Mouse (Mus musculus) thymus, postnatal 36 days (tissue): ENCODE measurements around the gene Atp11c.

ENCODE experiments used
- DNase-seq, 2 experiments: peaks; one replicate each; pipeline ENCODE4 v3.0.0; 2022; ENCODE audit warnings: mixed read lengths in 2 of 2

Gene Atp11c

DNA sequence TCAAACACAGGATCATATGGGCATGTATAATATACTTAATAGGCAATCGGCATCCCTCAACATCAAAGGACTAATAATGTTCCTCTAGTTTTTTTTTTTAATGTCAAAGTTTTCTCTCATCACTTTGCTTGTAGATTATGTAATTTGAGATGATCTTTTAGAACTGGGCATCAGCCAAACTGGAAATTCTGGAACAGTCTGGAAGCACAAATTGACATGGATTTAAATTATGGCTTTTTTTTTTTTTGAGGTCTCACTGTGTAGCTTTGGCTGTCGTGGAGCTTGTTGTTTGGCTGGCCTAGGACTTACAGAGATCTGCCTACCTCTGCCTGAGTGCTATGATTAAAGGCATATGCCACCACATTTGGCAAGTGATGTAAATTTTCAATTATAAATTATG is 210.8 kb downstream of the Atp11c start:
- no peak for DNase-seq

DNA sequence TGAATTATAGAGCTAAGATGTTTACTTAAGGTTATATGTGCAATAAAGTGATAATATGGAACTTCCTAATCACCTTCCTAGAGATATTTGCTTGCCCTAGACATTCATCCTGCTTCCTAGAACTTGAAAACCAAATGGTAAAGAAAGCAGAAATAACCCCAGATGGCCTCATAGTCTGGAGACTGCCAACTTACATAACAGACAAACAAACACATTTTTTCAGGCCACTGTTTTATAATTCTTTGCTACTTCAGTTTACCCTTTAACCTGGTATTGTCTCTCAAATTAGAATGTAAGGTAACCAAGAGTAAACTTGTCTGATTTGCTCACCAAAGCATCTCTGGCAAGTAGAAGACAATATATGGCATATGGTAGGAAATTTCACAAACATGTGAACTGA is 212.1 kb downstream of the Atp11c start:
- no peak for DNase-seq

DNA sequence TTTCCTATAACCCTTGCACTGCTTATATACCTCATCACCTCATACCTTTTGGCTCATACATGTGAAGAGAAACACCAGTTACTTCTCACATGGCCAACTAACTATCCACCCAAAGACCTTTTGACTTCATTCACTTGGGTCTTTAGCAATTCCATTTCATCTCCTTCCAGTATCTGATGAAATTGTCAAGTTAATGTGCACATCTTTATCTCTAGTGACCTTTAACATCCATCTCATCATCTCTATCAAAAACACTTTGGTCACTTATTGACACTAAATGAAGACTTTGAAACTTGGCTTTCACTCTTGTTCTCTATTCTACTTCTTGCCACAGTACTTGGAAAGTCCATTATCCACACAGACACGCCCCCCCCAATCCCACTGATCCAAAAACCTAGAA is 243.8 kb downstream of the Atp11c start:
- DNase-seq, result no peak

DNA sequence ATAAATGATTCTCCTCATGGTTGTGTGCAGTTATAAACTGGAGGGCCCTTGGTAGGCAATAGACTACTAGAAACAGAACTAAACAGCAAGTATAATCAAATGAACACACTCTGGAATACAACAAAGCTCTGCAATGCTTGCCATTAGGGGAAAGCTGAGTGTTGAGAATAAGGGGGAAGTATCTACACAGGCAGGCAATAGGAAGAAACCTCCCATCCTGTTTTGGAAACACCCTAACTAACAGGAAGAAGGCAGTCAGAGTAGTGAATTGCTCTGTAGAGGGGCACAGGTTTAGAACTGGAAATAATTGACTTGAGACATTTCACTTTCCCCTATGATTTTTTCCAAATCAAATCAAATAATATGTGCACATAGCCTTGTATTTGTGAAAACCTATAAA is 247.1 kb downstream of the Atp11c start:
- DNase-seq, result no peak

DNA sequence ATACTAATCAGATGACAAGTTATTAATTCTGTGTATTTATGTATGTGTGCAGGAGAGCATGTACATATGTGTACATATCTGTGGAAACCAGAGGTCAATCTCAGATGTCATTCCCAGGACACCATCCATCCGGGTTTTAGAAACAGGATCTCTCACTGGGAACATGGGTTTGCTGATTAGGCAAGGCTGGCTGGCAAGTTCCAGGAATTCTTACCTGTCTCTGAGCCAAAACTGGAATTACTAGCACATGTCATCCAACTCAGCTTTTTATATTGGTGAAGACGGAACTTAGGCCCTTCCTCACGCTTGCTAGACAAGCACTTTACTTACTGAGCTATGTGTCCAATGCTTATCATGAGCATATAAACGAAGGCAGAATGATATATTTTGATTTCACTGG is 247.5 kb downstream of the Atp11c start:
- DNase-seq, result no peak

DNA sequence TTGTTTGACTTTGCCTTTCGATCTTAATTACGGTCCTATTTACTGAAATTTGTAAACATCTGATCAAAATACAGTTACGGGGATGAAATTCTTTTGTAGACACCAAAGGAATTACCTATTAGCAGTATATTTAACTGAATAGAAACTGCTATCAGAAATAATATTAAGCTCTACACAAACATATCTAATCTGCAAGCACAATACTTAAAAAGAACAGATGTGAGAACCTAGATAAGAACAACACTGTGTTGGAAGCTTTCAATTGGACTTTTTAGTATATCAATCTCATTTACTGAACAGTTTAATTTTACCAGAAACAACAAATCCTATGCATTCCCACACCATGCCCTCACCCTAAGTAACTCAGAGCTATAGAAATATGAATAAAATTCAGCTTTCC is 262.8 kb downstream of the Atp11c start:
- no peak for DNase-seq

DNA sequence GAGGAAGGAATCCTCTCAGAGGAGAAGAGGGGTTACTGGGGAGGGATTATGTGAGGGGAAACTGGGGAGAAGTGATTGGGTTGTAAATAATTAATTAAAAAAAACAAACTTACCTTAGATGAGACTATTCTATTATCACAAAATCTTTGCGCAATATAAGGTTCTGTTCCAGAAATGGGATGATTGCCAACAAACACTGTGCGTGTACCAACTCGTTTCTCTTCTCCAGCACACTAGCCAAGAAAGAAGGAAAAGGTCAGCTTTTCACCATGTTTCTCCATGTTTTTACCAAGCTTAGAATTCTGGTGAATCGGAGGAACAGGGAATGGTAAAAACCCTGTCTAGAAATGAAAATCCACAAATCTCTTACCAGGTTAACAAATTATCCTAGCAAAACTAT is 271.2 kb downstream of the Atp11c start:
- no peak for DNase-seq

DNA sequence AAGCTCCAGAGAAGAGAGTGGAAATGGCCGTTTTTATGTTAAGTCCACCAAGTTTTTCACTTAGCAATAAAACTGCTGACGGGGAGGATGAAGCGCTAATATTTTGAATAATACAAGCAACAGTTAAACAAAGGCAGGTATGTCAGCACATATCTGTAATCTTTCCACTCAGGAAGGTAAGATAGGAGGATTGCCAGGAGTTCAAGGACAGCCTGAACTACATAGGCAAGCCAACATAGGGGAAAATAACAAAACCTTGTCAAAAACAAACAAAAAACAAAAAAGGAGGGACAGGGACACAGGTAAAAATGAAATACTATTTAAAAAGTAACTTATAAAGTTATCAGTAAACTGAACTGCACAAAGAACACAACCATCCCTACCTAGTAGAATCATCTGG is 274.8 kb downstream of the Atp11c start:
- DNase-seq, result no peak

DNA sequence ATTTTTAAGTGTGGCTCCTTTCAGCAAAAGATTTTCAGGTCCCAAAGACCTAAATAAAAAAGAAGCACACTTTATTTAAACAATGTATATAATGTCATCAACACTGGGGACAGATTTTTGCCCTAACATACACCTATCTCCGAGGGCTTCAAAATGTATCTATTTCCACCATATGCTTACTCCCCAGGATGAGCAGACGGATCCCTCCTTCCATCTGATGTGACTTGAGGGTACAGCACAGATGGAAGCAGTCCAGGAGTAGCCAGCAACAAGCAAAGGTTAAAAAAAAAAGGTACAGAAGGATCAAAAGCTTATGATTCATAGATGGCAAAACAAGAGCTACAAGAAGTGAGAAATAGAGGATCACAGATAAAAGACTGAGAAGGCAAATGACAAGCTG is 300.2 kb downstream of the Atp11c start:
- DNase-seq, result no peak

DNA sequence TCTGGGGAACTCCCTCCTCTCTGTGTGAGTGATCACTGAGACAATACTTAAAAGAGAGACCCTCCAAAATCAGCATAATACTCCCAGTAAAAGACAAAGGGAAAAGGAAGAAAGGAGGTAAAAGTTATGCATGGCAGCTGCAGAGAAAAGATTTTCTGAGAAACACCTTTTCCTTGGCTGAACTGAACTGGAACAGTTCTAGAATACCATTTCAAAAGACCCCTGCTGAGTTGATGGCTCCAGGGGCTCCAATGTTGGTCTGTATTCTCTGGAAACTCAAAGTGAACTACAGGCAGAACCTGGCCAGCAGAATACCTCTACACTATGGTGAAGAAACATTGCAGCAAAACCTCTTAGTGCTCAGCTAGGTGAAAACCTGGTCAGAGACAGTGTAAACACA is 337.2 kb downstream of the Atp11c start:
- no peak for DNase-seq

DNA sequence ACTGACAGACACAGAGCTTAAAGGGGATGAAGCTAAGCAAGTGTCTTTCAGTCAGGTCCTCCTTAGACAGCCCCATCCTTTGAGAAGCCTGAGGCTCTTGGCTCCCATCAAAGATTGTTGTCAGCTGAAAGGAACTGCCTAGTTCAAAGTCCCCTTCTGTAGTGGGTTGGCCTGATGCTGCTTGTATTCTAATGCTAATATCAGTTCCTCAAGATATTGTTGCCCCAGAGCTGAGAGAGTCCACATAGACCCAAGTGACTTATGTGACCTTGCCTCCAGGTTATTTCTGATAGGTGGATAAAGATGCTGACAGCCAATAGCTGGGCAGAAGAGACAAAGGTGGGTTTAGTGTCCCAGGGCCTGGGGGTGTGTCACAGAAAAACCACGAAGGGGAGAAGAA is 404.8 kb downstream of the Atp11c start:
- no peak for DNase-seq

DNA sequence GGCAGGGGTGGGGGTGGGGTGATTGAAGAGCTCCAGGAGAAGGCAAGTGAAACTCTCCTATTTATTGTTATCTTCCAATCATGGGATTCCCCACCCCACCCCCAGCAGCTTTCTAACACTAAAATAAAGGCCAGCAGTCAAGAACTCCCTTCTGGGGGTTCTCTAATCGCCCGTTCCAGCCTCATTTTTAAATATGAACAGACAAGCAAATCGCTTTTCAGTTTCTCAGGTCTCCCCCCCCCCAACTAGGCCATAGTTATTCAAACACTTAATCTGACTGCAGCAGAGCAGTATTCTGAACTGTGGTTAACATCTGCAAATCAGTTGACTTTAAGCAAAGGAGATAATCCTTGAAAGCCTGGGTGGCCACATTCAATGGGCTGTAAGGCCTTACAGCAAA is 409.9 kb downstream of the Atp11c start:
- no peak for DNase-seq

DNA sequence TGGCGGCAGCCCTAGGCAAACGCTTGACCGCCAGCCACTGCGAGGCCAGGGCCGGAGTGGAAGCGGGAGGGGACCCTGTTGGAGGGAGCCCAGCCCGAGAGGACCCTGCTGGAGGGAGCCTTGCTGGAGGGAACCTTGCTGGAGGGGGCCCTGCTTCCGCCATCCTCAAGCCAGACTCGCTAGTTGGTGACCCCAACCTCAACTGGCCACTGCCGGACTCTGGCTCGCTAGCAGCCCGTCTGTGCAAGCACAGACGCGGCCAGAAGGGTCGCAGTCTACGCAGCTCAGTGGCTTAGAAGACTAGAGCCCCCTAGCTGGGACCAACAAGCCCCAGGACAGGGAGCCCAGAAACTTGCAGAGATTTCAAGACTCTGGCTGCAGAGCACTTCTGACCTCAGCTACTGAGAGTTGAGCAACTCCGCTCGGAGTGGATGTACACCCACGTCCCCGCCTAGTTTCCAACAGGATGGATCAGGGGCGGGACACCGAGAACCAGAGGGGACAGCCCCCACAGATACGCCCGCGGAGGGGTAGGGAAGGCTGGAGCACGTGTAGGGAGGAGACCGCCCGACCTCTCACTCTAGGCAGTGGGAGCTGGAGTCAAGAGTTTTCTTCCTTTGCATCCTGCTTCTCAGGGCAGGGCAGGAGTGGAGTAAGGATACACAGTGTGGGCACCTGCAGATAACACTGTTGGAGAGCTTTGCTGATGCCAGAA is 413.6 kb downstream of the Atp11c start, which contains the start of gene Mcf2:
Mcf2 (minus strand) TSS at position 346 of the 715 bp plus-strand sequence.
- no peak for DNase-seq

DNA sequence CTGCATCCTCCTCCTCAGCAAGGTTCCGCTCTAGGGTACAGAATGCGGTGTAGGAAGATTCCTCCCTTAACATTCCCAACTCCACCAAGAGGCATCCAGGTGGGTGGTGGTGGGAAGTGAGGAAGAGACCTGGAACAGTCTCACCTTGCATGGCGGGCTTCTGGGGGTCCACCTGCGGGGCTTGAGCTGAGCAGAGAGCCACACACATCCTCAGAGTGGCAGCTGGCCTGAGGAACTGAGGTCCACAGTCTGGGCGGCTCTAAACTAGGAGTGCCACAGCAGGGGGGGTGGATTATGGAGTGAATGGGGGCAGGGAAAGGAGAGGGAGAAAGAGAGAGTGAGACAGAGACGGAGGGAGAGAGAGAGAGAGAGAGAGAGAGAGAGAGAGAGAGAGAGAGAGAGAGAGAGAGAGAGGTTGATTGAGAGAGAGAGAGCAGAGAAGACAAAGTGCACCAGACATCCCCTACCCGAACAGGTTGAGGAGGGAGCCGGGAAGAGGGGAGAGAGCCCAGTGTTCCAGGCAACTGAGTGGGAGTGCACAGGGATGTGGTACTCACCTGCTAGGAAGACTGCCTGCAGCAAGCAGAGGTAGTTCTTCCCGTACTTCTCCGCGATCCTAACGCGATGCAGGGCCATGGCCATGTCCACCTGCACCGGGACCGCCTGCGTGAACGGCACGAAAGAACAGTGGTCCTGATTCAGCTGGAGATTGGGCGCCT is 414.3 kb downstream of the Atp11c start:
- no peak for DNase-seq
